Mouse (Mus musculus): ENCODE measurements at regions not wholly inside any gene's neighbourhood (a gene's known extent, or its start where the extent isn't known, plus 50 kb on each side); places are given as distances from the start of the nearest gene placed in this dataset.
"Not testable (repeated sequence)": the region's sequence is repeated elsewhere in the genome, so short reads cannot be mapped to it uniquely, and the experiment has no call there.

- no peak for DNase-seq
Observed at GRCm38 (mm10) chr15:87818566-87818965, 274.5 kb downstream of the Fam19a5 start.

DNA sequence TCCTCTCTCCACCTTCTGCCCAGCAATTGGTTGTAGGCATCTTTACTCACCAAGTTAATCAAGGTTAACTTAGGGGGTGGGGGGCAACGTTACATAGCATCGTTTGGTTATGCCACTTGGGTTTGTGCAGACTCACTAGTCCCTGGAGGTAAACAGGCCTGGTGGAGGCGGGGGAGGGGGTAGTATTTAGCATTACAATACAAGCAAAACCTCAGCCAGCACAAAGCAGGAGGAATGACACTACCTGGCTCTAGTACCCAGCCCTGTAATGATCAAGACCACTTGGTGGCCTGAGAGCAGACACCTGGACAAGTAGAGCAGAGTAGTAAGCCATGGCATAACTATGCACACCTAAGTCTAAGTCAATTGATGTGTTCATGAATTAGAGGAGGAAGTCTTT is 298.0 kb downstream of the Fam19a5 start:
- no peak for DNase-seq

GRCm38 (mm10) chr15:87859069-87859468 is 315.0 kb downstream of the Fam19a5 start:
- no peak for DNase-seq

DNA sequence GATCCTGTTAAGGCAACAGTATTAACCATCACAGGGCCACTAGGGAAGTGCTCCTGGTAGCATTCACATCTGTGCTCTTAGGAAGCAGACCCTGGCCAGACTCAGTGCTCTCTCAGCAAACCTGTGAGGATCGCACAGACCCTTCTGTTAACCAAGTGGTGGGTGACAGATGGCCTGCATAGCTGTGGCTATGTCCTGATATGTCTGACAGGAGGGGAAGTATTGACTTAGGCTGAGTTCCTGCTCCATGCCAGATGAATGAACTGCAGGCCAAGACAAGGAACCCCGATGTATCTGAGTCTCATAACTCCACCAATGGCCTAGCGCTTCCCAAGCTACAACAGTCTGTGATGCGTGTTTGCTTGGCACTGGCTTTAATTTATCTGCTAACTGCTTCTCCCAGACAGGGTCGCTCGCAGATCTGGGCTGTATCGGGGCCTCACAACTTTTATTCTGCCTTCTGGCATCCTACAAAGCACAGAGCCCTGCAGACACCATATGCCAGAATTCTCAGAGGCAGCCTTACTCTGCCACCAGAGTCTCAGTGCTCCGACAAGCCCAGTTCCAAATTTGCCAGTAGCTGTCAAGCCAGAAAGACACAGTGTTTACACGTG is 332.3 kb downstream of the Fam19a5 start:
- no peak for DNase-seq

DNA sequence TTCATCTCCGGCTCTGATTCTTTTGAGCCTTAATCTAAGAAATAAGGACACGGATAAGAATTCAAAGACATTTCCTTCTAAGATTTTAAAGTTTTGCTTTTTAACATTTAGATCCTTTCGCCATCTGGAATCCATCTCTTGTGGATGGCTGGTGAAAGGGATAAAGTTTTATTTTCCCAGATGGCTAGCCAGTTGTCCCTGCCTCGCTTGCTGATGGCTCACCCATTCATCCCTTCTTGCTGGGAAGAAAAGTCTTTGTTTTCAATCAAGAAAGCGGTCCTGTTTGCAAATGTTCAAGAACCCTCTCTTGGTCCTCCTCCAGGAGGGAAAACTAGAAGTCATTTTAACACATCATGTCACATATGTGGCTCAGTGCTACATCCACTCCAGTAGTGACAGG is 346.8 kb downstream of the Fam19a5 start:
- DNase-seq, result no peak

DNA sequence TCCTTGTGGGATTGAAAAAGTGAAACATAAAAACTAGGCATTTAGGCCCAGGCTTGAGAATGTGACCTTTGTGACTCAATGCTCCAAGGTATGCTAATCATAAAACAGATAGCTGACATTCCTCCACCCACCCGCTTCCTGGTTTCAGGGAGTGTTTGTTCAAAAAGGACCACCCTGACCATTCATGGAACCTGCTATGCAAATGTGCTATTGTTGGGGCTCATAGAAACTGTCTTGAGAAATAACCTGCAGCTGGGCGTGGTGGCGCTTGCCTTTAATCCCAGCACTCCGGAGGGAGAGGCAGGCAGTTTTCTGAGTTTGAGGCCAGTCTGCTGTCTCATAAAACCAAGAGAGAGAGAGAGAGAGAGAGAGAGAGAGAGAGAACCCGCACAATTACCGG is 350.8 kb downstream of the Fam19a5 start:
- not testable (repeated sequence) for DNase-seq

GRCm38 (mm10) chr15:87898655-87899054 is 354.6 kb downstream of the Fam19a5 start:
- DNase-seq, result no peak

DNA sequence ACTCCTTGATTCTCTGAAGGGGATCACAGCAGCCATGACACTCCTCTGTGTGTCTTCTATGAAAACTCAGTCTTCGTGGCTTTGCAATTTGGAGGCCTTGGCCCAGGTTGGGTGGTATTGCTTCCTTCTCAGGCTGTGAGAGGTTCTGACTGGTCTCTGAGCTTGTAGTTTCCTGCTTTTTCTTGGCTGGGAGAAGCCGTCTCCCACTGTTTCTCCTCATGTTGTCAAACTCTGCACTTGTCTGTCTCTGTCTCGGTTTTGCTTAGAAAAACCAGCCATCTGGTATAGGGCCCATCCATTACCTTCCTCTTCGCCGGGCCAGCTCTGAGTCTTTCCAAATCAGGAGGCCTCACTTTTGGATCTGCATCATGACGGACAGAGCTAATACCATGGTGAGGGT is 360.3 kb downstream of the Fam19a5 start:
- DNase-seq, result peak; percentile 7

- DNase-seq, result no peak
Observed at GRCm38 (mm10) chr15:87906310-87906709, 362.2 kb downstream of the Fam19a5 start.

DNA sequence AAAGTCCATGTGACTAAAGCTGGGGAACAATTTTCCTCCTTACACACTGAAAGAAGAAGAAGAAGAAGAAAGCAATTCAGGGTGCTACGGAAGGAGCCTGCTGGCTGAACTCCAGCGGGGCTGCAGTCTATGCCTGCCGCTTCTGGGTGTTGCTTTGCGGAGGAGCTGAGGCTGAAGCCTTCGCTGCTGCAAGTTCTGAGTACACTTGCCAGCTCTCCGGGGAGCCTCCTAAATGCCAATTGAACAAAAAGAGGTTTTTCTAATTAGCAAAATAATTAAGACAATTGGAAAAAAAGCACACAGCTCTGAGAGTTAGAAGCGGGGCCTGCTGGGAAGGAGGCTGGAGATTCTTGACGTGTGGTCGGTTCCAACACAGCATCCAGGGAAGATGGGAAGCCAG is 378.0 kb downstream of the Fam19a5 start:
- DNase-seq, result no peak

DNA sequence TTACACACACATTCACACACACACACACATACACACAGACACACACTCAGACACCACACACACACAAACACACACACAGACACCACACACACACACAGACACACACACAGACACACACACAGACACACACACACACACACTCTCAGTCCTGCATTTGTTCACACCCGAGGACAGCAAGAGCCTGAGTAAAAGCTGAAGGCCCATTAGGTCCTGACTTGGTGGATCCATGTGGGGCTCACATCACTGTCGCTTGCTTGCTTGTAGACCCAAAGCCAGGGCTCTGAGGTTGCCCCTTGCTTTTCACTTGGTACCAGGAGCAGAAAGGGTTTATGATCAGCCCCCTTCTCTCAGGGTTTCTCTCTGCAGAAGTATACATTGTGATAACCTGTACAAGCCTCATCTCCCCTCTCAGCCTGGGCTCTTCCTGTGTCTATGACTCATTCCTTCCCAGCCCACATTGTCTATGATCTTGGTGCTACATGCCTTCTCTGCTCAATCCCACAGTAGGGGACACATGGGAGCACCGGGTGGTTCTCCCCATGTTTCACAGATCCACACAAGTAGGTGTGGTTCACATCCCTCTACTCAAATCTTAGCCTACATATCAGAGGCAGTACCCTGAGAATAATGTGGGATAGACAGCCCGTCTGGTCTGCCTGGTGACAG is 378.8 kb downstream of the Fam19a5 start:
- no peak for DNase-seq

DNA sequence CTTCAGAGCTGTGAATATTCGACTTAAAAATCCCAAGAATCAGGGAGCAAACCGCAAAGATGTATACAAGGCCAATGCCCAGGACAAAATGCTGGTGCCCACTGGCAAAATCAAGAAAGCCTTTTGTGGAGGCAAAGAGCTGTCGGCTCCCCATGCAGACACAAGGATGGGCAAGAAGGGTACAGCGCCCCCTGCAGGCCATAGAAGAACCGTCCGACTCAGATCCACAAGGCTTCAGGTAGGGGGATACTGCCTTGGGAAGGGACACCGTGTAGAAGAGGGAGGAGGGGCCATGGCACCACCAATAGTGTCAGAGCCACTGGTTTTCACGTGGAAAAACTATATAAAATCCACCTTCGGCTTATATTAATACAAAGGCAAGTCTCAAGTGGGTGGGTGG is 379.8 kb downstream of the Fam19a5 start:
- no peak for DNase-seq

GRCm38 (mm10) chr15:87936041-87936440 is 391.9 kb downstream of the Fam19a5 start:
- DNase-seq, result no peak

- DNase-seq, result peak; percentile 65
Observed at GRCm38 (mm10) chr15:87940837-87941236, 396.7 kb downstream of the Fam19a5 start.

- DNase-seq, result no peak
Observed at GRCm38 (mm10) chr15:87952531-87952930, 408.4 kb downstream of the Fam19a5 start.

DNA sequence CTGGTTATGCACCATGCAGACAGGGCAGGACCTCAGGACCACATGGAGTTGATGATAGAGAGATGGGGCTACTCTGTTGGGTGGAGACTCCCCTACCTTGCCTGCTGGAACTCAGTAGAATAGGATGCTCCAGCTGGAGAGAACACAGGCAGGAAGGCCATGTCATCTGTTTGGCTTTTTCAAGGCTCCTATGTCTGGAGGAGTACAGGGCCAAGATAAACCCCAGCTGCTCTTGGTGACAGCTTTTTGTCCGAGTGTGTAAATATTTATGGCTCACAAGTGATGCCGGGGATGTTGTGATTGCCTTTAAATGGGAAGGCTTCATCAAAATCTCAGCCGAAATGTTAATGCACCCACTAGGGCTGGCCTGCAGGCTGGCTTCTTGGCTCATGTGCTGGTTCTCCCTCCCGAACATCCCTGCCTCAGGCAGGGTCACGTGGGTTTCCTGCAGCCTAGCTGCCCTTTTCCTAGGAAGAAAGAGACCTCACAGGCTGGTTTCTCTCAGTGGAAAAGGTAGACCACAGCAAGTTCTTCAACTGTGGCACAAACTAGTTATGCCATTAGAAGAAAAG is 411.7 kb downstream of the Fam19a5 start:
- DNase-seq, result no peak

GRCm38 (mm10) chr15:87958866-87959265 is 414.8 kb downstream of the Fam19a5 start:
- DNase-seq, result no peak

DNA sequence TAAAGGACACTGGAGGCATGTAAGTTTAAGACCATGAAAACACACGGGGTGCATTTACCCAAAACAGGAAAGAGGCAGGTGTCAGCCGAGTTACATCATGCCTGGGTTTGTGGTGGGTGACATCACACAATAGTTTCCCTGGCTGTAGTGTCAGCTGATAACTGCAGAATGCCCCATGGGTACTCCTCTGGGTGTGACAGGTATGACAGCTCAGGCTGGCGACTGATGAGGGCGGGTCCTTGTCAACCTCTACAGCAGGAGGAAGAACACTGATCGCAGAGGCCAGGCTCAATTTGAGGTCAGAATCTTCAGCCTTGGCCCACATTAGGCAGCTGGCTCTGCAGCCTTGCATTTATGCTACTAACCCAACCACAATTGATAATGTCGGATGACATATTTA is 428.5 kb downstream of the Fam19a5 start:
- DNase-seq, result no peak

DNA sequence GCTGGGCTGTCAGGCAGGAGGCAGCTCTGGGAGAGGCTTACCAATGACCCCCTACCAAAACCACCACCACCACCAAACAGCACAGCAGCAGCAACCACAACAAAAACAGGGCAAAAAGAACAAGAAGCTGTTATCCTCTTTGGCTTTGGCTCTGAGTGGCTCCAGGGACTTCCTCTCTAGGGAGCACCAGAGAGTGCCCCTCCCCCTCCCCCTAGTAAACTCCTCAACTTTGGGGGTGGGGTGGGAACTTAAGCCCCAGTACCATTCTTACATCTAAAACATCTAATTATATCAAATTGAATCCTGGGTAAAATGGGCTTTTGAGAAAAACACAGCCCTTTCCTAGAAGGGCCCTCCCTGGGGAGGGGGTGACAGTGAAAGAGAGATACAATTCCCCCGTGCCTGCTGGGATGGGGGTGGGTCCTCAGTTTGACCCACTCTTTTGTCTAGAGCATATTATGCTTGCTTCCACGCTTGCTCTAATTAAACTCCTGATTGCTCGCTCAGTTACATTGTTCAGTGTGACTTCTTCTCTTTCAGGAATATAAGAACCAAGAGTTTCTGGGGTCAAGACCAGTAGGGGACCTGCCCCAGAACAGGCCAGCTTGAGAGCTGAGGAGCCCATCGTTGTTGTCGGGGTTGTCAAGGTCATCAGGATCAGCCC is 443.4 kb downstream of the Fam19a5 start:
- no peak for DNase-seq

- no peak for DNase-seq
Observed at GRCm38 (mm10) chr15:87994546-87994945, 450.4 kb downstream of the Fam19a5 start.

DNA sequence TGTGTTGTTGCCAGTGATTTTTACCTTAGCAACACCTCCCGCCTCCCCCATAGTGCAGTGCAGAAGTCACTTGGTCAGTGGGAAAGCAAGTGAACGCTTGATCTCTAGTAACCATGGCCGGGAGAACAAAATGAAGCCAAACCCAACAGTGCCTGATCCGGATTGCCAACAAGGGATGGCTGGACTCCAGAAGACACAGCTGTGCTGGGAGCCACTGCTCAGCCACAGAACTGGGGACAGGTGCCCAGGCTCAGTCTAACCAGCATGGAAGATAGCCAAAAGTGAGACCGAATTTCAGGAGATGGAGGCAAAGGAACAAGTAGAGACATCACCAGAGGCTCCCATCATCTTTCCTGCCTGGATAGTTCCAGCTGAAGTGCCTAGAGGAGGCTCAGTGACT is 473.0 kb downstream of the Fam19a5 start:
- DNase-seq, result no peak

GRCm38 (mm10) chr15:88032751-88033150 is 488.7 kb downstream of the Fam19a5 start:
- DNase-seq, result no peak

- no peak for DNase-seq
Observed at GRCm38 (mm10) chr15:88033725-88034124, 489.6 kb downstream of the Fam19a5 start.

DNA sequence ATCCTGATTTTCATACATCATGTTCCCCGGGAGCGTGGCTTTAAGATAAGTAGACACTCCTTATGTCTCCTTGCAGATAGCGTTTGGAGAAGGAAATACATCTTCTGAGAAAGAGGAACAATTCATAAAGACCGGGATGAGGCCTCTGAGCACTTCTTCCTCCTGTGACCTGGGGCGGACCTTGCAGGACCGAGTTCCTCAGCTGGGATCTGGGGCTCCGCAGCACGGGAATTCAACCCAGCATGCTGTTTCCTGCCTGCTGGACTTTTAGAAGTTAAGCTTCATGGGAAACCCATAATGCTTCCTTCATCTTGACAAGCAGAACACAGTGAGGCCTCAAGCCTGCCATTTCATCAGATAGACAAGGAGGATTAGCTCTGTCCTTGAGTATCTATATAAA is 491.4 kb downstream of the Fam19a5 start:
- no peak for DNase-seq
